Mouse (Mus musculus): ENCODE results near the gene Cpa2.

Cpa2 gene

DNA sequence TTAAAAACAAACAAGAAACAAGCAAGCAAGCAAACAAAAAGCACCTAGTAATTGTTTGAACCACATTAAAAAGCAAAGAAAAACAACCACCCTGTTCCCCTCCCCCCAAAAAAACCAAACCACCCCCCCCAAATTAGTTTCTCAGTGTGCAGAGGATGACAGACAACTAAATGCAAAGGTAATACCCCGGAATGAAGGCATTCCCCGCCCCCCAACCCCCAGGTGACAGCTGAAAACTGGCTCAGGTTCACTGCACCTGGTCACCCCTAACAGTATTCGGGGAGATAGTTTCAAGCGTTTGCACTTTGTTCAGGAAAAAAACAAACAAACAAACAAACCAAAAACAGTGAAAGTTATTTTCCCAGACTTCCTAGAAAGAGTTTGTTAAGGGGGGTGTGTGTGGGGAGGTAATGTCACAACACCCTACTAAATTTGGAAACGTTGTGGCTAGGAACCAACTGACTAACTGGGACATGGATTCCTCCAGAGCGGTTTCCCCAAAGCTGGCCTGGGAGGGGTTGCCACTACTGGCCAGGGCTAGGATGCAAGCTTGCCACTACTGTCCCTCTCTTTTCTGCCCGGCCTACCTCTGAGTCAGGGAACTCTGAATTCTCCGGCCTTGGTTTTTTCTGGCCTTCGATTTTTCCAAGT is 6.4 kb downstream of the Cpa2 start:
- no peak for DNase-seq (ENCODE audit: low spot score in 2 of 2)

- no peak for DNase-seq (ENCODE audit: low spot score in 2 of 2)
These were observed 7.9 kb downstream of the Cpa2 start for GRCm38 (mm10) chr6:30549231-30549761.

DNA sequence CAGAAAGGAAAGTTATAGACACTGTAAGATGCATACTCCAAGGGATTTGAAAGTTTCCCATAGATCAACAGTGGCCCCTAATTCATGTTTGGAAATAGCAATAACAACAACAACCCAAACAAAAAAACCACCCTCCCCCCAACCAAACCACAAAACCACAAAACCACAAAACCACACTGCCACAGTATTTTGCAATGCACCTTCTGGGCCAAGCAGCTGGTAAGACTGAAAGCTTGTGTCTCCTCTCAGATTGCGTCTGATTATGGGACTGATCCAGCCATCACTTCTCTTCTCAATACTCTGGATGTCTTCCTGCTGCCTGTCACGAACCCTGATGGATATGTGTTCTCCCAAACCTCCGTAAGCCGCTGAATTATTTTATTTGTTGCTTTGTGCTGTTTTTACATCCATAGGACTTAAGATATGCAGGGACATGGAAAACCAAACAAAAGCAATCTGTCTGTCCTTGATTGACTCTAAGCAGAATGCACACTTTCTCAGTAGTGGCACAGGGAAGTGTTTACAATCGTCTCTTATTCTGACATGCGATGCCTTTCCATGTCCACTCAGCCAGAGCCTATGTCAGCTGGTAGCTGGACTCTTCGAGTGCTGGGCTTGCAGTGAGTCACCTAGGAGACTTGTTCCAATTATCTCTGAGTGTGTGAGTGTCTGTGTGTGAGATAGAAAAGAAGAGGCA is 9.3 kb downstream of the Cpa2 start:
- no peak for DNase-seq (ENCODE audit: low spot score in 2 of 2)

DNA sequence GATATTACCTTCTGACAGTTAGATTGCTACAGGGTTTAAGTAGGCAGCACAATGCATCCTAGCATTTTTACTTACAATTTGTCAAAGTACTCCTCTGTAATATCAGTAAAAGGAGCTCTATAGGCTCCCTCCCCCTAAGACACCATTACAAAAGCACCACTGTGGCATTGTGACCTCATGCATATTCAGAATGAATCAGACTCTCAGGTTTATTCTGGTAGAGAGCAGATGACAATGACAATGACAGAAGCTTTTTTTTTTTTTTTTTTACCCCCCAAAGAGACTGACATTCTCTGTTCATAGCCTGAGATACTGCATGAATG is 9.8 kb downstream of the Cpa2 start:
- no peak for DNase-seq (ENCODE audit: low spot score in 2 of 2)

GRCm38 (mm10) chr6:30551644-30552580 is 10.5 kb downstream of the Cpa2 start:
- DNase-seq (ENCODE audit: low spot score in 2 of 2), result no peak

GRCm38 (mm10) chr6:30552628-30553027 is 11.2 kb downstream of the Cpa2 start:
- no peak for DNase-seq (ENCODE audit: low spot score in 2 of 2)

GRCm38 (mm10) chr6:30553381-30554010 is 12.1 kb downstream of the Cpa2 start:
- DNase-seq (ENCODE audit: low spot score in 2 of 2), result no peak

DNA sequence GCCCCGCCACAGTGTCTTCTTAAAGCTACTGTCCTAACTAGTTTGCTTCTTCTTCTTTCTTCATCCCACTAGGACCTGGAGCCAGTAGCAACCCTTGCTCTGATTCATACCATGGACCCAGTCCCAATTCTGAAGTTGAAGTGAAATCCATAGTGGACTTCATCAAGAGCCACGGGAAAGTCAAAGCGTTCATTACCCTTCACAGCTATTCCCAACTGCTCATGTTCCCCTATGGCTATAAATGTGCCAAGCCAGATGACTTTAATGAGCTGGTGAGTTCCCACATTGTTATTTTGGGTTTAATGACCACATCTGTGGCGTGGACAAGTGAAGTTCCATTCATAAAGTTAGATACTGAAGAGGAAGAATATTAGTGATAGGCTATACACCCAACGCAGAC is 12.7 kb downstream of the Cpa2 start:
- DNase-seq (ENCODE audit: low spot score in 2 of 2), result no peak

DNA sequence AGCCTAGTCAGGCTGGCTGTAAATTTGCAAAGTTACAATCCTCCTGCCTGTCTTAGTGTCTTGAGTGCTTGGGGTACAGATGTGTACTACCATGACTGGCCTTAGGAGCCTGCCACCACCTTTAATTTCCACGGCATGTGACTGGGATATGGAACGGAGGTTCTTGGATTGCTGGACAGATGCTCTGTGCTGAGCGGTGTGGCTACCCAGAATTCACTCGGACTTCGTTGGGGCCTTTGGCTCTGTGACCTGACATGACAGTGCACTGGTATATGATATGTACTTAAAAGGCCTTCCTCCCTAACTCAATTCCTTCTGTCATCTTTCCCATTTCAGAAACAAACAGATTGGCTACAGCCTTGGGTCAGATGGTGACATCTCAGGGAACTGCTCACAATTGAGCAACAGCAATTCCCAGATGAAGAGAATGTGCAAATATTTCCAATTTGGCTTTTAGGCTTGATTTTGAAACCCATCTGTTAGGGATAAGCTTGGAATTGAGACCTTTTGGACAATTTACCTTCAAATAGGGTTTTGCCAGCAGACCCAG is 13.3 kb downstream of the Cpa2 start:
- DNase-seq (ENCODE audit: low spot score in 2 of 2), result no peak

DNA sequence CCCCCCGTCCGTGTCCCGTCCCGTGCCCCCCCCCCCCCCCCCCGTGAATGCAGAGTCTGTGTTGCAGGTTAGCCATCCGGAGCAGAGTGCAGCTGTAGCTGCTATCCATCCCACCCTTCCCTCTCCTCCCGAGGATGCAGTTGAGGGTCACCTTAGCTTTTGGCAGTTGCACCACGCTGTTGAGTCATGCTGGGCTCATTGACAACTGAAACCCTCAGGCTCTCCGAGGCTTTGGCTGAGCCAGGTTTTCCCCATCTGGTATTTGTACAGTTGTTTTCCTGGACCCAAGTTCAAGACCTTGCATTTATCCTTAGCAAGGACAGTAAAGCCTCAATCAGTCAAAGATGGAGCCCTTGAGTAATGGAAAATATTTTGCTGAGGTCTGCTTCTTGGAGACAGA is 14.7 kb downstream of the Cpa2 start:
- no peak for DNase-seq (ENCODE audit: low spot score in 2 of 2)

DNA sequence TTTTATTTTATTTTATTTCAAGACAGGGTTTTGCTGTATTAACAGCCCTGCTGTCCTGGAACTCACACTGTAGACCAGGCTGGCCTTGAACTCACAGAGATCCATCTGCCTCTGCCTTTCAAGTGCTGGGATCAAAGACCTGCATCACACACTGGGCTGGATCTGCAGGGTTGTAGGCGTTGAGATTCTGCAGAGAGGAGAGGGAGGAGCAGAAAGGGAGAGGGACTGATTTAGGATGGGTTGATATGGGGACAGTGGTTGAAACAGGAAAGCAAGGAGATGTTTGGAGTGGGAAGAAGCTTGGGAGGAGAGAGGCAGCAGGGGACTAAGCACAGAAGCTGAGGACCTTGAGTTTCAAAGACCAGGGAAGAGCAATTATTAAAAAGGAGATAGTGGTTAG is 18.3 kb downstream of the Cpa2 start:
- no peak for DNase-seq (ENCODE audit: low spot score in 2 of 2)

- no peak for DNase-seq (ENCODE audit: low spot score in 2 of 2)
These were observed 20.8 kb downstream of the Cpa2 start for GRCm38 (mm10) chr6:30562132-30562531.

DNA sequence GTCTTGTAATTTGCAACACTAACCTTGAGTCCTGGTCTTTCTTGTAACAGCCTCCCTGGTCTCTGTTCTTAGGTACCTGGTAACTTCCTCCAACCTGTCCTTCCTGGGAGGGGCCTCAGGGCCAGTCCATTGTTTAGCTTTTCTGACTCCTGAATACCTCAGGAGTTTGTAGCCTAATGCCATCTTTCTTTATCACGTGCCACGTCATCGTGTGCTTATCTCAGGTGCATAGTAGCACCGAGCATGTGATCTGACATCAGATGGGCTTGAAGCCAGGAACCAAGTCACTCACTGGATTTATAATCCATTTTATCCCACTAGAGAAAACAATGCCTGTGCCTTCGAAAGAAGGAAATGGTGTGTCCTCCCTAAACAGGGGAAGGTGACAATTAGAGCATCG is 22.2 kb downstream of the Cpa2 start:
- DNase-seq (ENCODE audit: low spot score in 2 of 2), result no peak

GRCm38 (mm10) chr6:30564051-30564450 is 22.7 kb downstream of the Cpa2 start:
- DNase-seq (ENCODE audit: low spot score in 2 of 2), result no peak

DNA sequence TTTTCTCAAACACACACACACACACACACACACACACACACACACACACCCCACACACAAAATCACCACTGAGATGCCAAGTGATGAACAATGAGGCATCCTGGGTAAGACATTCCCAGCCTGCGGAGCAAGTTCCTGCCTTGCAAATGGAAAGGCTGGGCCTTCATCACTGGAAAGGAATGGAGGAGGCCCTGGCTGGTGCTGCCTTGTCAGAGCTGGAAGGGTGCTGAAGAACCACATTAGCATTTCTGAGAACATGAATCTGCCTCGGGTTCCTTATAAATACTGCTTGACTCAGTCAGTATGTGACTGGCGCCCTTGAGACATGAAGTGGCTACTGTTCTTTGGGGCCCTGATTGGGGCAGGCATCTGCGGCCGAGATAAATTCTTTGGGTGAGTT is 26.7 kb downstream of the Cpa2 start, which contains the start of gene Cpa4:
Cpa4 (plus strand) TSS at position 301 of the 400 bp plus-strand sequence.
- no peak for DNase-seq (ENCODE audit: low spot score in 2 of 2)

GRCm38 (mm10) chr6:30569331-30569730 is 27.9 kb downstream of the Cpa2 start:
- no peak for DNase-seq (ENCODE audit: low spot score in 2 of 2)

GRCm38 (mm10) chr6:30570012-30570411 is 28.6 kb downstream of the Cpa2 start:
- no peak for DNase-seq (ENCODE audit: low spot score in 2 of 2)

GRCm38 (mm10) chr6:30572456-30573311 is 31.3 kb downstream of the Cpa2 start:
- no peak for DNase-seq (ENCODE audit: low spot score in 2 of 2)

GRCm38 (mm10) chr6:30573380-30573779 is 32.0 kb downstream of the Cpa2 start:
- DNase-seq (ENCODE audit: low spot score in 2 of 2), result no peak

DNA sequence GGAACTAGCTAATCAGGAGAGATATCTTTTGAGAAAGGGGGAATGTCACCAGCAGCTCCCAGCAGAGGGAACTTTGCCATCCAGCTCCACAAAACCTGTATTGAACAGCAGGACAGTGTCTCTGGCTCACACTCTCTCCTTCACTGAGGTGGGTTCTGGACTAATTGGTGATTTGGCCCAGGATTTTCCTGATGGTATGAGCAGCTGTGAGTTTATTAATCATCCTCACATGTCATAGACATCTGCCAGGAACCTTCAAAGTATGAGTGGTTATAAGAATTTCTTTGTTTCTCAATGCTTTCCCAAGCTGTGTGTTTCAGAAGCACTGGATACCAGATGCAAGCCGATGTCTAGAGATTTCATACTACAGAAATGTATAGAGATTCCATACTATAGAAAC is 33.6 kb downstream of the Cpa2 start:
- no peak for DNase-seq (ENCODE audit: low spot score in 2 of 2)

All from spleen, postnatal 36 days (tissue).